Mouse (Mus musculus) heart, postnatal 0 days (tissue): ENCODE results near the gene Dmrt3.

ENCODE experiments used
- CTCF ChIP-seq: IDR thresholded peaks from 2 replicates; pipeline ENCODE4 v1.5.1; 2016; ENCODE audit warnings: antibody characterized with exemption, control low read depth, low read depth
- EP300 ChIP-seq: IDR thresholded peaks from 2 replicates; pipeline ENCODE4 v1.6.1; 2016; ENCODE audit warnings: antibody characterized with exemption, low read depth

DNA sequence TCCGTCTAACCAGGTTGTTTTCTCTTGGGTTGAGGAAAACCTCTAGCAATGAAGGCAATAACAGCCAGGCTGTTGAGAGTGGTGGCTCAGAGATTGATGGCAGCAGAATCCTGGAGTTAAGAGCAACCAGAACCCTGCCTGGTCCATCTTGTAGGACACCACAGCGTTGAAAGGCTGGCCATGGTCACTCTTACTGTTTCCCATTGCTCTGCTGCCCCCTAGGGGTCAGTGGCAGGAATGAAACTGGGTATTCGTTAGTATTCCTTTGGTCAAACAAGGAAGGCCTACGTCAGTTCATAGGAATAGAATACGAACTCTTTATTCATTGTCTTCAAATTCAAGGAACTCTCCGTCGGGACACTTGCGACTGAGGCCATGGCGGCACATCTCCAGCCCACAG lies 18.4 kb downstream of the Dmrt3 start:
- TF ChIP-seq CTCF = peak; percentile 89
- TF ChIP-seq EP300 = no peak
